Mouse (Mus musculus) midbrain, embryonic 16.5 days (tissue): ENCODE data around the gene Tfcp2. TPM values are rescaled to one million over a fixed set of nuclear protein-coding genes. Genes with fewer than 3 reads are reported as not detected.
"Not testable (repeated sequence)": the region's sequence is repeated elsewhere in the genome, so short reads cannot be mapped to it uniquely, and the experiment has no call there.

Source experiments
- ATAC-seq: fragments of 200-750 bp; cut with Nextera tagmentation; 2 replicates; pipeline ENCODE4 v1.8.0; 2017; ENCODE audit warnings: moderate TSS enrichment
- H3K27ac ChIP-seq: fragments of 300-500 bp; sonication (generic); 2 replicates; pipeline ENCODE4 v1.5.1; 2014; ENCODE audit warnings: mild to moderate bottlenecking, low read length, mixed read lengths
- H3K27me3 ChIP-seq: fragments of 300-500 bp; sonication (generic); 2 replicates; pipeline ENCODE4 v1.6.1; 2014; ENCODE audit warnings: low read depth, low read length, mixed read lengths; ENCODE audit not compliant: control insufficient read depth, insufficient read depth
- H3K36me3 ChIP-seq: fragments of 300-500 bp; sonication (generic); 2 replicates; pipeline ENCODE4 v1.6.1; 2014; ENCODE audit warnings: mild to moderate bottlenecking, low read length, moderate library complexity, mixed read lengths; ENCODE audit not compliant: control insufficient read depth, insufficient read depth
- H3K4me1 ChIP-seq: fragments of 300-500 bp; sonication (generic); 2 replicates; pipeline ENCODE4 v1.6.1; 2014; ENCODE audit warnings: mild to moderate bottlenecking, low read length, mixed read lengths; ENCODE audit not compliant: control insufficient read depth, insufficient read depth
- H3K4me2 ChIP-seq: fragments of 300-500 bp; sonication (generic); 2 replicates; pipeline ENCODE4 v1.6.1; 2014; ENCODE audit warnings: mild to moderate bottlenecking, low read length, mixed read lengths
- H3K4me3 ChIP-seq: fragments of 300-500 bp; sonication (generic); 2 replicates; pipeline ENCODE4 v1.5.1; 2014; ENCODE audit warnings: low read depth, mild to moderate bottlenecking, low read length, moderate library complexity, mixed read lengths
- H3K9ac ChIP-seq: fragments of 300-500 bp; sonication (generic); 2 replicates; pipeline ENCODE4 v1.6.1; 2014; ENCODE audit warnings: low read depth, low read length, mixed read lengths
- H3K9me3 ChIP-seq: fragments of 300-500 bp; sonication (generic); replicated peaks from 2 replicates; pipeline ENCODE4 v1.6.1; 2014; ENCODE audit warnings: mild to moderate bottlenecking, low read length, mixed read lengths; ENCODE audit not compliant: control insufficient read depth, poor library complexity, severe bottlenecking
- WGBS: fragments of 180-500 bp; shearing (Covaris S2); extraction: QIAGEN DNeasy Blood & Tissue Kit; methylation state at CpG from one replicate; pipeline ENCODE4 v1.1.7; 2014; 5-methylcytosine and 5-hydroxymethylcytosine counted together
- polyA plus RNA-seq: library from polyadenylated mRNA; unstranded; fragments of >200 nt; fragmentation: Nextera tagmentation; extraction: Ambion mirVana; gene quantifications from 2 replicates; pipeline ENCODE4 v1.2.1, GENCODE M21; 2015

Tfcp2 gene
- polyA plus RNA-seq, 1 experiment from 2014 or later = 38.6 TPM

DNA sequence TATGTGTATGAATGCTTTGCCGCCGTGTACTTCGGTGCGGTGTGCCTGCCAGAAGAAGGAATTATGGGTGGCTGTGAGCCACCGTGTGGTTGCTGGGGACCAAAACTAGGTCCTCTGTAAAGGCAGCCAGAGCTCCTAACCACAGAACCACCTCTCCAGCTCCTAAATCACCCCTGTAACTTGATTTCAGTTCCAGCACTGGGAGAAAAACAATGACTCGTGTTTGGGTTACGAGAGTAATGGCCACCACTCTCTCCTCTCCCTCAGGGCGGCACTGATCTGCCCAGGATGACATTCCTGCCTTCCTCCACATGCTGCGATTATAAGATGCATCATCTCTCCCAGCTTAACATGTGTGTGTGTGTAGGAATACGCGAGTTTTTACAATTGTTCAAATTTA lies 41.7 kb downstream of the Tfcp2 start:
- no peaks in the 10 kb centered on the region for H3K9me3 ChIP-seq
- H3K4me1 ChIP-seq = no peaks in the 10 kb centered on the region
- H3K4me3 ChIP-seq = no peak overlapping the region
- H3K27ac ChIP-seq = no peak overlapping the region
- H3K4me2 ChIP-seq = no peak overlapping the region
- ATAC-seq = no peak
- H3K27me3 ChIP-seq = no peaks in the 10 kb centered on the region
- peaks cover 46% of the 10 kb centered on the region for H3K36me3 ChIP-seq
- H3K9ac ChIP-seq = no peak overlapping the region
- 96% methylated on average over 11 of the region's 11 CpGs for WGBS

DNA sequence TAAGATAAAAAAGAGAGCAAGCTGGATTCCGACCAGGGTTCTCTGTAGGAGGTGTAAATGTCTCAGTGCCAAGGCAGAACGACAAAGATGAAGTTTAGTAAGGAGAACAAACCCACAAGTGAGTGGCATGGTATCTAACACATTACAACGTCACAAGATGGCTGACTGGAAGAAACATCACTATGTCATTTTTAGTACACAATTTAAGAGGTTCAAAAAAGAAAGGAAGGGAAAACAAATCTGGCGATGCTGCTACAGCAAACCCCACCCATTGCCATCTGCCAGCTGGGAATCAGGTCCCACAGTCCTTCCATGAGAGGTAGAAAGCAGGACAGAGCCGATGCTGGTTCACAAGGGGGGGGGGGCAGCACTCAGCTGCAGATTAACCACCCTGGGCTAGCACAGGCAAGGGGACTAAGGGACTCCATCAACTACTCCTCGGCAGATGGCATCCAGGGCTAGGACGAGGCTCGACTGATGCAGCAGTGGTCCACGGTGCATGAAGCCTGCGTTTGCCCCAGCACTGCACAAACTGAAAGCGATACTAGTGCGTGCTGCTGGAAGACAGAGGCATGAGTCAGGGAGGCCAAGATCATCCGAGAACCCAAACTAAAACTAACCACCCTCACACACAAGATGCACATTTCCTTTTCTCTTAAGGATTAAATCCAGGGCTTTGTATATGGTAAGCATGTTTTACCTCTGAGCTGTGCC lies 43.2 kb downstream of the Tfcp2 start:
- Histone ChIP-seq H3K4me2 (no peak overlapping the region), H3K4me3 (no peak overlapping the region), H3K36me3 (peaks cover 47% of the 10 kb centered on the region), H3K27ac (no peak overlapping the region), H3K27me3 (no peaks in the 10 kb centered on the region), H3K9ac (no peak overlapping the region), H3K9me3 (no peaks in the 10 kb centered on the region), H3K4me1 (no peaks in the 10 kb centered on the region)
- ATAC-seq = no peak
- WGBS = 89% methylated on average over 13 of the region's 13 CpGs

- ATAC-seq, H3K4me2 ChIP-seq, H3K4me3 ChIP-seq, H3K9me3 ChIP-seq, H3K4me1 ChIP-seq, H3K27ac ChIP-seq, H3K9ac ChIP-seq, H3K27me3 ChIP-seq: not testable (repeated sequence)
- peaks cover 12% of the 10 kb centered on the region for H3K36me3 ChIP-seq
- 89% methylated on average over 8 of the region's 8 CpGs for WGBS
These were observed 52.3 kb downstream of the Tfcp2 start for GRCm38 (mm10) chr15:100499506-100499905.

GRCm38 (mm10) chr15:100495102-100495501 lies 56.7 kb downstream of the Tfcp2 start, which contains the start of gene Csrnp2:
Csrnp2 (minus strand) TSS chr15:100495488.
- Histone ChIP-seq H3K4me1 (peaks cover 34% of the 10 kb centered on the region), H3K27ac (peak within 1 kb of the TSS; percentile 93), H3K36me3 (no peaks in the 10 kb centered on the region), H3K9me3 (no peaks in the 10 kb centered on the region), H3K4me3 (peak within 1 kb of the TSS; percentile 58), H3K4me2 (peak within 1 kb of the TSS; percentile 85), H3K9ac (peak within 1 kb of the TSS; percentile 88), H3K27me3 (no peaks in the 10 kb centered on the region)
- peak; percentile 97 for ATAC-seq
- under 1% methylated on average over 40 of the region's 40 CpGs for WGBS

- Histone ChIP-seq H3K4me3 (peak overlapping the region; percentile 58), H3K9ac (peak overlapping the region; percentile 88), H3K4me1 (peaks cover 36% of the 10 kb centered on the region), H3K36me3 (no peaks in the 10 kb centered on the region), H3K4me2 (peak overlapping the region; percentile 85), H3K27ac (peak overlapping the region; percentile 93), H3K9me3 (no peaks in the 10 kb centered on the region), H3K27me3 (no peaks in the 10 kb centered on the region)
- under 1% methylated on average over 29 of the region's 29 CpGs for WGBS
- peak; percentile 85 for ATAC-seq
These were observed 57.2 kb downstream of the Tfcp2 start for GRCm38 (mm10) chr15:100494647-100495046.

GRCm38 (mm10) chr15:100491966-100492365 lies 59.8 kb downstream of the Tfcp2 start:
- no peak for ATAC-seq
- H3K4me2 ChIP-seq = peak overlapping the region; percentile 40
- 61% methylated on average over 9 of the region's 9 CpGs for WGBS
- peaks cover 13% of the 10 kb centered on the region for H3K36me3 ChIP-seq
- H3K27me3 ChIP-seq = no peaks in the 10 kb centered on the region
- peaks cover 37% of the 10 kb centered on the region for H3K4me1 ChIP-seq
- H3K4me3 ChIP-seq = no peak overlapping the region
- H3K9me3 ChIP-seq = no peaks in the 10 kb centered on the region
- H3K27ac ChIP-seq = no peak overlapping the region
- no peak overlapping the region for H3K9ac ChIP-seq

DNA sequence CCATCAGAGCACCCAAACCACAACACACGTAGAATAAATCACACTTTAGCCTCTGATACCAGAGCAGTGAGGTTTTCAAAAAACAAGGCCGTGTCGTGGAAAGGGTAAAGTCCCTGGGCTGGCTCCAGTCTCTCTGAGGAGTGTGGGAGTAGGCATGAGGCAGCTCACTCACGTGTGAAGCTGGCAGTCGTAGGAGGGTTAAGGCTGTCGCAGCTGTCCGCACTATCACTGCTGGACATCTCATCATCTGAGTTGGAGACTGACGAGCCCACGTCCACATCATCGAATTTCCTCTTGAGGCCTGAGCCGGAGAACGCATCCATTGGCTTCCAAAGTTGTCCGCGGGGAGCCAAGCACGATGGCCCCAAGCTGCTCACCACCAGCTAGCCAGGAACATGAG lies 62.5 kb downstream of the Tfcp2 start:
- Histone ChIP-seq H3K27me3 (no peaks in the 10 kb centered on the region), H3K9me3 (no peaks in the 10 kb centered on the region)
- 87% methylated on average over 15 of the region's 15 CpGs for WGBS

DNA sequence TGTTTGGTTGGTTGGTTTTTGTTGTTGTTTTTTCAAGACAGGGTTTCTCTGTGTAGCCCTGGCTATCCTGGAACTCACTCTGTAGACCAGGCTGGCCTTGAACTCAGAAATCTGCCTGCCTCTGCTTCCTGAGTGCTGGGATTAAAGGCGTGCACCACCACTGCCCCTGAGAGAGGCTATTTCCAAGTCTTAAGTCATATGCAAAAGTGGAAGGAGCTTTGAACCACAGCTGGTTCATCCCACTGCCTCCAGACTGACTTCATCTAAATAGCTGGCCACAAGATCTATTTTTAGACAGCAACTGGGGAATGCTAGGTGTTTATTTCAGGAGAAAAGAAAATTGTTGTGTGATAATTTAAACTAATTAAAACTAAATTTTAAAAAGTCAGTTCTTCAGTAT lies 63.5 kb downstream of the Tfcp2 start:
- not testable (repeated sequence) for H3K27ac ChIP-seq, H3K4me2 ChIP-seq, H3K4me3 ChIP-seq, H3K27me3 ChIP-seq, H3K9me3 ChIP-seq, ATAC-seq, H3K9ac ChIP-seq
- Histone ChIP-seq H3K36me3 (peaks cover 45% of the 10 kb centered on the region), H3K4me1 (peaks cover 29% of the 10 kb centered on the region)
- WGBS = 93% methylated on average over 1 of the region's 1 CpGs

More for the DNA sequence above, 62.5 kb downstream of the Tfcp2 start:
- no peak for ATAC-seq
- Histone ChIP-seq H3K4me2 (no peak overlapping the region), H3K36me3 (peaks cover 36% of the 10 kb centered on the region), H3K27ac (no peak overlapping the region), H3K9ac (no peak overlapping the region), H3K4me1 (peaks cover 37% of the 10 kb centered on the region), H3K4me3 (no peak overlapping the region)

- no peak overlapping the region for H3K27ac ChIP-seq
- H3K4me3 ChIP-seq = no peak overlapping the region
- ATAC-seq = no peak
- H3K4me1 ChIP-seq = peaks cover 16% of the 10 kb centered on the region
- H3K4me2 ChIP-seq = no peak overlapping the region
- H3K27me3 ChIP-seq = no peaks in the 10 kb centered on the region
- no peak overlapping the region for H3K9ac ChIP-seq
- H3K36me3 ChIP-seq = peaks cover 56% of the 10 kb centered on the region
- no peaks in the 10 kb centered on the region for H3K9me3 ChIP-seq
- 98% methylated on average over 2 of the region's 2 CpGs for WGBS
These were observed 64.8 kb downstream of the Tfcp2 start for GRCm38 (mm10) chr15:100487050-100487449.
